Mouse (Mus musculus) spleen, adult 18-20 months (tissue): ENCODE measurements around the gene Senp3.
A peak's percentile ranks its signal among the peaks of the same experiment; 100 is the strongest.
"Not testable (repeated sequence)": the region's sequence is repeated elsewhere in the genome, so short reads cannot be mapped to it uniquely, and the experiment has no call there.

Experiments
- DNase-seq, 2 experiments: peaks; one replicate each; pipeline ENCODE4 v3.0.0; 2022; ENCODE audit warnings: mixed read lengths in 2 of 2

Senp3 gene

DNA sequence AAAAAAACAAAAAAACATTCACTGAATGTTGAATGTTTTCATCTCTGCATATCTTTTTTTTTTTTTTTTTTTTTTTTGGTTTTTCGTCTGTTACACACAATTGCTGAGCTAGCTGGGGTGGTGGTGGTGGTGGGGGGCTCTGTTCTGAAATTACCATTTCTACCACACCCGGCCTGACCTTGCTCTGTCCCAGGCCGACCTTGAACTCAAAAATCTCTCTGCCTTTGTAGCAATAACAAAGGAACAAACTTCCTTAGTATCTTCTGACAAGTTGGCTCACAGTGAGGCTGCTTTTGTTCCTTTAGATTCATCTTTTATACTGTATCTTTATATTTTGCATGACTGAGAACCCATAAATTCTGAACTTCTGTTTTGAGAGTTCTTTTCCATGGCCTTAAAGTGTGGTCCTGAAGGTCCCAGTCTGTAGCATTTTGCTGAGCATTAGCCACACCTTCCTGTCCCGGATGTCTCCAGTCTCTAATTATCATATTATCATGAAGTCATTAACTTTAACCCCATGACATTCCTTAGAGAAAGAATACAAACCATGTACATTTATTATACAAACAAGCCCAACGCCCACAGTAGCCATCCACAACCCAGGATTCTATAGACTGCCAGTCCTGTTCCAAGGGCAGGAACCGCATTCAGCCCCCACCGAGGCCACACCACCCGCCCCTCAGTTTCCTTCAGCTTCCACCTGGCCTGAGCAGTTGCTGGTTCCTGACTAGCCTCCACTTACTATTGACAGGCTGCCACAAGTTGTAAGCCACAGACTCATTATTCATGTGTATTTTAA is 22.1 kb upstream of the Senp3 start:
- DNase-seq = no peak

DNA sequence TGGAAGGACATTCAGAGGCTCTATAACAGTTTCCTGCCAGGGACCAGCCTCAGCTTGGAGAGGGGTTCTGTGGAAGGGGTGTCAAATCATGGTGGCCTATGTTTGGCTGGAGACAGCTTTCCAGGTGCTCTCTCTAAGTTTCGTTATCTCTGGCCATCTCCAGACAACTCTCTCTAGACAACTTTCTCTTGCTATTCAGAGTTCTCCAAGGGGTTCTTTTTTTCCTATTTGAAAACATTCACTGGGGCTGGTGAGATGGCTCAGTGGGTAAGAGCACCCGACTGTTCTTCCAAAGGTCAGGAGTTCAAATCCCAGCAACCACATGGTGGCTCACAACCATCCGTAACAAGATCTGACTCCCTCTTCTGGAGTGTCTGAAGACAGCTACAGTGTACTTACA is 21.5 kb upstream of the Senp3 start:
- DNase-seq = not testable (repeated sequence)

GRCm38 (mm10) chr11:69702886-69703285 is 21.0 kb upstream of the Senp3 start:
- DNase-seq = not testable (repeated sequence)

- DNase-seq = no peak
These were observed 17.7 kb upstream of the Senp3 start for GRCm38 (mm10) chr11:69699595-69699994.

DNA sequence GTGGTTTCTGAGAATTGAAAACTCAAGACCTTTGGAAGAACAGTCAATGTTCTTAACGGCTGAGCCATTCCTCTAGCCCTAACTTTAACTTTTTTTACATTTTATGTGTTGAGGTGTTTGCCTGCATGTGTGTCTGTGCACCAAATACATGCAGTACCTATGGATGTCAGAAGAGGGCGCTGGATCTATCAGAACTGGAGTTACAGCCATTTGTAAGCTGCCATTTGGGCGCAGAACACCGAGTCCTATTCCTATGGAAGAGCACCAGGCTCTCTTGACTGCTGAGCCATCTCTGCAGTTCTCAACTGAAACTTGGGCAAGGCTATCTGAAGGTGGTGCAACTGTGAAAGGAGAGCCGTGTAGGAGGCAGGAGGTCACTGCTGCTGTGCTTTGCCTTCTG is 16.7 kb upstream of the Senp3 start:
- no peak for DNase-seq

DNA sequence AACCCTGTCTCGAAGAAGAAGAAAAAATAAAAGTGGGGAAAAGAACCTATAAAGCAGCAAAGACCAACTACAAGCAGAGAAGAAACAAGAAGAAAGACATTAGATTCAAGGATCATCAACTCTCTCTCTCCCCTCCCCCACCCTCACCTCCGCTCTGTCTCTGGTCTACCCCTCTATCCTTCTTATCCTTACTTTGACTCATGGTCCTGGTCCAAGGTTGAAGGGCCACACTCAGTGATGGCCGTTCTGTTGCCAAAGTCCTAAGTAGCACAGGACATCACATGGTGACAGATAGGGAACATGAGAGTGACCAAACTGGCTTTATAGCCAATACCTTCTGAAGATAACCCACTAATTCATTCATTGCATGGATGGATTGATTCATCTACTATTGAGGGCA is 15.5 kb upstream of the Senp3 start:
- no peak for DNase-seq

- peak; percentile 29 to 38 for DNase-seq
These were observed 13.7 kb upstream of the Senp3 start, which contains the start of the genes Tnfsf12 and Tnfsfm13 for GRCm38 (mm10) chr11:69695361-69696181. Gene Tnfsf12 (minus strand): TSS chr11:69695849. Gene Tnfsfm13 (minus strand): TSS chr11:69696098.

DNA sequence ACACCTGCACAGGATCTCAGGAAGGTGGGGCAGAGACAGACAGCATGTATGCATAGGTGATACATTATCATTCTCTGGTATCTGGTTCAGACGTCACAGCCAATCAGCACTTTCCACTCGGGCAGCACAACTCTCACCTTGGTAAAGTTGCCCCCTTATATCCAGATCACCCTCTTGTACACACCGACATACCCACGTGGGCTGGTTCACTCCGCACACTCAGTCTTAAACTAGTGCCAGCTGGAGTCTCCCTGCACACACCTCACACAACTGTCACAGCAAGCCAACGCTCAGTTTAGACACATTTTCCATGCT is 13.1 kb upstream of the Senp3 start:
- DNase-seq = no peak

- DNase-seq = no peak
These were observed 11.6 kb upstream of the Senp3 start for GRCm38 (mm10) chr11:69693421-69693965.

DNA sequence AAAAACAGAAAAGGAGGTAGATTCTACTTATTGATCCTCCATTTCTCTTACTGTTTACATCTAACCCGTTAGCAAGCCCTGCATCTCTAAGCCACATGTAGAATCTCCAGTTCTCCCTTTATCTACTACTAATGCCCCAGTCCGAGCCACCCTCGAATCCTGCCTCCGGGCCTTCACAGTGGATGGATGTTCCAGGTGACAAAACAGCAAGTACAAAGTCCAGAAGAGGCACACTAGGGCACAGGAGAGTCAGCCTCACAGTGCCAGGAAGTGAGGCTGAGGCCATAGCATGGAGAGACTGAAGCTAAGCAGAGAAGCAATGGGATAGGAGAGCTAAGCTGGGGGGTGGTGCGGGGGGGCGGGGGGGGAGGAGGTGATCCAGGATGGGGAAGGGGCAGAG is 11.0 kb upstream of the Senp3 start:
- DNase-seq = no peak

DNA sequence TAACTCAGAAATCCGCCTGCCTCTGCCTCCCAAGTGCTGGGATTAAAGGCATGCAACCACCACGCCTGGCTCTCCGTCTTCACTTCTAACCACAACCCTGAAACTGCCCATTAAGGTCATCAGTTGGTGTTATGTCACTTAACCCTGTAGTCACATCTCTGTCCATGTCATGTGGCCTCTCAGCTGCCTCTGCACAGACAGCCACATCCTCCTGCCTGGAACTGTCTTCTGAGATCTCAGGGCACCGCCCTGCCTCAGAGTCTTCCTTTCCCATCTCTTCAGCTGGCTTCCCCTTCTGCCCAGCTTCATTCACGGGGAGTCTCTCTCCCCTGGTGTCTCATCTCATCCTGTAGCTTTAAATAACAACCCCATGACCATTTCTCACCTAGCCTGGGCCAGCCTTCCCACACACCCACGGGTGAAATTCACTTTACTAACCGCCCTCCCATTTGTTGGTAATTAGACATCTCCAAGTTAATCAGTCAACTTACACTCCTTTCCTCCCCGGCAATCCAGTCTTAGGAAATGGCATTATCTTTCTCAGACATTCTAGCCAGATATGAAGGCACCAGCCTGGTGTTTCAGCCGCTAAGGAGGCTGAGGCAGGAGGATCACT is 10.4 kb upstream of the Senp3 start:
- no peak for DNase-seq

DNA sequence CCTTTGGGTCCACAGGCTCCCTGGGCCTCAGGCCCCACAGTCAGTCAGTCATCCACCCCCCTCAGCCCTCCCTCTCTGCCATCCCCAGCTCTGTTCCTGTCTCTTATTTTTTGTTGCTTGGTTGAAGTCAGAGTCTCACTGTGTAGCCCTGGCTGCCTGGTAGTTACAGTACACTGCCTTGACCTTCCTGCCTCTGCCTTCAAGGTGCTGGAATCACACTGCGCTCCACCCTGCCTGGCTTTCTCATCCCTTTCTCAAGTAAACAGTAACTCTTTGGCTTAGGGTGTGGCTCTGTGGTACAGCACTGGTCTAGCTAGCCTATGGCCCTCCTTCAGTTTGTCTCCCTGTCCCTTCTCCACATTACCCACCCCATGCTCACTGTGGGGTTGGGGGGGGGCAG is 8.0 kb upstream of the Senp3 start:
- no peak for DNase-seq

GRCm38 (mm10) chr11:69687061-69687460 is 5.2 kb upstream of the Senp3 start:
- DNase-seq = no peak

DNA sequence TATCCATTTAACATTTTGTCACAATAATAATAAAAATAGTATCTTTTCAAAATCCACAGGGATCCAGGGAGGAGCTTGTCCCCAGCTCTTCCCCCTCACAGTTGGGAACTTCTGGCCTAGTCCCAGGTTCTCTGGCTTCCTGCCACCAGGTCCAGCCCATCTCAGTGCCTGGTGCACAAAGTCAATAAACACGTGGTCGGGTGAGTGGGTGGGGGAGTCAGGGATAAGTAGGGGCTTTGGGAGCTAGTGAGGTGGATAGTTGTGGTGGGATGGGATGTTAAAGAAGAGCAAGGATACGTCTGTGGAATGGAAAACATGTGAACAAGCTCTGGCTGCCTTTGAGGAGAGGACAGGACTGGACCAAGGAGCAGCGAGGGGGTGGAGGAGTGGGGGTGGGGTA is 4.5 kb upstream of the Senp3 start:
- DNase-seq = no peak

GRCm38 (mm10) chr11:69685526-69686148 is 3.8 kb upstream of the Senp3 start, which contains the start of gene Tnfsf13:
Gene Tnfsf13 (minus strand): TSS chr11:69685784.
- DNase-seq = no peak

DNA sequence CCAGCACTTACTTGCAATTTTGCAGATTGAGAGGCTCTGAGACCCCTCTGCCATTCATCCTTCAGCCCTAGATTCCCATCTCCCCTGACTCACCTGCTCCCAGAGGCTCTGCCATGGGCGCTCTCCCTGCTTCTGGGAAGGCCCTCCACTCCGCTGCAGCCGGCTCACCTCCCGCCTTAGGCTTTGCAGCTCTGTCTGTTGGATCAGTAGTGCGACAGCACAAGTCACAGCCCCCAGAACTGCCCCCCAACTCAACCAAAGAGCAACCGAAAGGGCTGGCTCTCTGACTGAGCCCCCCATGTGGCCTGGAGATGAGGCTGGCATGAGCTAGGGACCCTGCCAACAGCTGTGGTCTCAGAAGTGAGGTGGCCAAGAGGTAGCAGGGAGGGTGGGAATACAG is 3.1 kb upstream of the Senp3 start:
- no peak for DNase-seq

GRCm38 (mm10) chr11:69684128-69684745 is 2.4 kb upstream of the Senp3 start:
- DNase-seq = no peak

DNA sequence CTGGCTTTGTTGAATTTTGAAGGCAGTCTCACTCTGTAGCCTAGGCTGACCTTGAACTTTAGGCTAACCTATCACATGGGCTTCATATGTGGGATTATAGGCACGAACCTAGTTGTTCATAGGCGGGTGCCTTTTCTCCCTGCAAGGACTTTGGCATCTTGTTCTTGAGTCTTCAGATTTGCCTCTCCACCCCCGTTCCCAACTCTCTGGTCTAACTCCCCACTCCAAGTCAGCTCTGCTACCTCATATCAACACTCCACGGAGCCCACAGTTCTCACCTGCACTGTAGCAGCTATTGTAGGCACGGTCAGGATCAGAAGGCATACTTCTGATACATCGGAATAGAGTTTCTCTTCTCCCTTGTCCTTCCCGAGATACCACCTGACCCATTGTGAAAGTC is 1.7 kb upstream of the Senp3 start:
- no peak for DNase-seq

DNA sequence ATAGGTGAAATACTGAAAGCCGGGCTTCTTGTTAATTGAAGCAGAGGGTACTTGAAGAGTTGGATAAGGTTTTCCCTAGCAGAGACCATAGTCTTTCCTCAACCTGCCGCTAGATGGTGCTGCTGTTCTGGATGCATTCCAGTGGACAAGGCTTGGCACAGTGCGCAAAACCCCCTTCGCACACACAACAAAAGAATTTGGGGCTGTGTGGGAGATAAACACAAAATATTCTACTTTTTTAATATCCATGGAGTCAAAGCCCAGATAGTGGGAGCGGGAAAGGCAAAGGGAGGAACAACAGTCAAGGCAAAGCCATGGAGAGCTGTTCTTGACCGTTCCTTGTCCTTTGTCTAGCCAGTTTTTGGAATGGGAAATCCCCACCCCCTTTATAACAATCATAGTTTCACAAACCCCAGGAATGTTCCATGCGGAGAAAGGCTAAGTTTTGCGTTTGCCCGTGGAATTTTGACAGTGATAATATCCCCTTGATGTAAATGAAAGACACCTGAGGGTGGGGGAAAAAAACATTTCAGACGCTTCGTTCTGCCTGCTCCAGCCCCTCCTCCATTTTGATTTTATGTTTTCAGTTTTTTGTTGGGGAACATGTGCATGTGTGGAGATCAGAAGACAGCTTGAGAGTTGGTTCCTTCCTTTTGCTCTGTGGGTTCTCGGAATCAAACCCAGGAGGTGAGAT is 1.1 kb upstream of the Senp3 start:
- DNase-seq = peak; percentile 60 to 83

DNA sequence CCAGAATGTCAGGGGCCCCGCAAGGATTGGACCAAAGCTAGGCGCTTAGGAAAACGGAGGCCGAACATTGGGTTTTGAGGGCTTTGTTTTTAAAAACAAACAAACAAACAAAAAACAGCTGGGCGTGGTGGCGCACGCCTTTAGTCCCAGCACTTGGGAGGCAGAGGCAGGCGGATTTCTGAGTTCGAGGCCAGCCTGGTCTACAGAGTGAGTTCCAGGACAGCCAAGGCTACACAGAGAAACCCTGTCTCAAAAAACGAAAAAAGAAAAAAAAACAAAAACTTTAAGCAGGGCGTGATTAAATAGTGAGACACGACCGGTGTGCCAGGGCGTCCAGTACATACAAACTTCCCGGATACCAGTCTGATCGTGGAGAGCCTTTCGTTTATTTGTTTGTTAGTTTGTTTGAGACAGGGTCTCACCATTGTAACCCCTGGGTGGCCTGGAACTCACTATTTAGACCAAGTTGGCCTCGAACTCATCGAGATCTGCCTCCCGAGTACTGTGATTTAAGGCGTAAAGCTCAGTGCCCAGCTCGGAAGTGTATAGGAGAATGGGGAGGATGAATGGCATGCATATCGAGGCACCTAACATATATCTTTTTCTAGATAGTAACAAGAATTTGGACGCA is 440 bp upstream of the Senp3 start:
- no peak for DNase-seq

DNA sequence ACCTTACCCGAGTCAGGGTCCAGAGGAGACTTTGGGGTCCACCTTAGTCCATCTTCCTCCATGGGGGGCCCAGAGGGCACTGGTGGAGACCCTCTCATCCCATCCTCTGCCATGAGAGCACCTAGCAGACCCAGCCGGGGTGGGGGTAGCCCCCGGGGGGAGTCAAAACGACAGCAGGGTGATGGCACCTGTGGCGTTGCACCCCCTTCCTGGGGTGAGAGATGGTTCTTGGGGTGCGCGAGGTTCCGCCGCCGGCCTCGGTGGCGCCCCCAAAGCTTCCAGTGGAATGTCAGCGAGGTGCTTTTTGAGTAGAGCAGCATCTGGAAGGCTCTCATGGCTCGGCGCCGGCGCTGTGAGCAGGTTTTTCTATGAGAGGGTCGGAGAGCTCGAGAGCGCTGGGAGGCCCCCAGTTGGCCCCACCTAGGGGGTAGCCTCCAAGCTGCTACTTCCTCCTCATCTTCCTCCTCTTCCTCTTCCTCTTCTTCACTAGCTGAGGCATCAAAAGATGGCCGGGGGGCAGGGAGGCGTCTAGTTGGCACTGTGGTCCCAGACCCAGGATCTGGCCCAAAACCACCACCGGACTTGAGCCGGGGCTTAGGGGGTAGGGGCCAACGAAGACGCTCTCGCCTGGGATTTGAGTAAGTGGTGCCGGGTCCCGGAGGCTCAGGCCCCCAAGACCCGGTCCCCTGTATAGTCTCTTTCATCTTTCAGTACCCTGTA is 1.6 kb downstream of the Senp3 start:
- no peak for DNase-seq
